Mouse (Mus musculus) midbrain, embryonic 14.5 days (tissue): ENCODE data around the gene Ctf2. TPM values are rescaled to one million over a fixed set of nuclear protein-coding genes. Genes with fewer than 3 reads are reported as not detected.

Experiments
- ATAC-seq: fragments of 200-750 bp; cut with Nextera tagmentation; 2 replicates; pipeline ENCODE4 v1.8.0; 2017; ENCODE audit warnings: moderate number of reproducible peaks, moderate library complexity; ENCODE audit not compliant: low FRiP score, low TSS enrichment
- DNase-seq: peaks from one replicate; pipeline ENCODE4 v3.0.0-alpha.2; 2015
- H3K27ac ChIP-seq: fragments of 300-500 bp; sonication (generic); replicated peaks from 2 replicates; pipeline ENCODE4 v1.5.1; 2014; ENCODE audit warnings: mild to moderate bottlenecking, low read depth, low read length, moderate library complexity
- H3K27me3 ChIP-seq: fragments of 300-500 bp; sonication (generic); 2 replicates; pipeline ENCODE4 v1.6.1; 2014; ENCODE audit warnings: low read length, control low read depth, mixed read lengths; ENCODE audit not compliant: control insufficient read depth, insufficient read depth
- H3K36me3 ChIP-seq: fragments of 300-500 bp; sonication (generic); 2 replicates; pipeline ENCODE4 v1.6.1; 2014; ENCODE audit warnings: low read length, control low read depth; ENCODE audit not compliant: control insufficient read depth, insufficient read depth
- H3K4me1 ChIP-seq: fragments of 300-500 bp; sonication (generic); 2 replicates; pipeline ENCODE4 v1.6.1; 2014; ENCODE audit warnings: mild to moderate bottlenecking, antibody characterized with exemption, low read length, control low read depth; ENCODE audit not compliant: control insufficient read depth, insufficient read depth
- H3K4me2 ChIP-seq: fragments of 300-500 bp; sonication (generic); 2 replicates; pipeline ENCODE4 v1.6.1; 2014; ENCODE audit warnings: mild to moderate bottlenecking, low read length, moderate library complexity
- H3K4me3 ChIP-seq: fragments of 300-500 bp; sonication (generic); replicated peaks from 2 replicates; pipeline ENCODE4 v1.5.1; 2014; ENCODE audit warnings: low read depth, low read length
- H3K9ac ChIP-seq: fragments of 300-500 bp; sonication (generic); replicated peaks from 2 replicates; pipeline ENCODE4 v1.6.1; 2014; ENCODE audit warnings: mild to moderate bottlenecking, low read length, moderate library complexity
- H3K9me3 ChIP-seq: fragments of 300-500 bp; sonication (generic); 2 replicates; pipeline ENCODE4 v1.6.1; 2016; ENCODE audit warnings: low read length, control low read depth, mixed read lengths; ENCODE audit not compliant: control insufficient read depth
- WGBS: fragments of 180-500 bp; shearing (Covaris S2); extraction: QIAGEN DNeasy Blood & Tissue Kit; methylation state at CpG from one replicate; pipeline ENCODE4 v1.1.7; 2014; 5-methylcytosine and 5-hydroxymethylcytosine counted together
- polyA plus RNA-seq: library from polyadenylated mRNA; unstranded; fragments of >200 nt; fragmentation: Nextera tagmentation; extraction: Ambion mirVana; gene quantifications from 2 replicates; pipeline ENCODE4 v1.2.1, GENCODE M21; 2014

Ctf2 gene
- polyA plus RNA-seq, 1 experiment from 2014 or later, result 0.12 TPM

- ATAC-seq (no peak), DNase-seq (no peak)
- WGBS, result 83% methylated on average over 17 of the region's 17 CpGs
- Histone ChIP-seq H3K4me2 (no peak overlapping the region), H3K4me1 (peaks cover 23% of the 10 kb centered on the region), H3K36me3 (peaks cover 63% of the 10 kb centered on the region), H3K27ac (no peak overlapping the region), H3K9me3 (no peaks in the 10 kb centered on the region), H3K4me3 (no peak overlapping the region), H3K9ac (no peak overlapping the region), H3K27me3 (no peaks in the 10 kb centered on the region)
These were observed 35.1 kb upstream of the Ctf2 start for GRCm38 (mm10) chr7:127766851-127767609.

- H3K36me3 ChIP-seq, result peaks cover 70% of the 10 kb centered on the region
- no peaks in the 10 kb centered on the region for H3K27me3 ChIP-seq
- H3K4me2 ChIP-seq, result no peak overlapping the region
- WGBS, result 89% methylated on average over 2 of the region's 2 CpGs
- peaks cover 22% of the 10 kb centered on the region for H3K4me1 ChIP-seq
- no peak overlapping the region for H3K9ac ChIP-seq
- ATAC-seq, result no peak
- no peak overlapping the region for H3K27ac ChIP-seq
- H3K9me3 ChIP-seq, result no peaks in the 10 kb centered on the region
- no peak for DNase-seq
- no peak overlapping the region for H3K4me3 ChIP-seq
These were observed 33.8 kb upstream of the Ctf2 start for GRCm38 (mm10) chr7:127765756-127766155.

DNA sequence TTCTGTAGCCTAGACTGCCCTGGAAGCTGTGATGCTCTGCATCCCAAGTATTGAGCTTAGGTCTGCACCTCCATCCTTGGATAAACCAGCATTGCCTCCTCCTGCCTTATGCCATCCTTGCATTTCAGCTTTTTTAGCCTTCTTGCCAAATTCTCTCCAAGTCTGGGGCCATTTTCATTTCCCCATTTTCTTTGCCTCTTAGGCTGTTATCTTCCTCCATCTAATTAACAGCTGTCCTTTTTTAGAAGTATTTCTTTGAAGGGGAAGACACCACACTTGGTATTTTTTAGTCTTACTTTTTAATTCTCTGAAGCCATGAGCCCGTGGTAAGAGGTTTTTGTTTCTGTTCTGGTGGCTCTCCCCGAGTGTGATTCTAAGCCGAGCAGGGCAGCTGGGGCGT lies 31.7 kb upstream of the Ctf2 start:
- H3K9me3 ChIP-seq, result no peaks in the 10 kb centered on the region
- 96% methylated on average over 4 of the region's 4 CpGs for WGBS
- peaks cover 5% of the 10 kb centered on the region; the same call in 1 of the 2 replicates for H3K4me1 ChIP-seq
- no peak overlapping the region for H3K9ac ChIP-seq
- H3K27ac ChIP-seq, result no peak overlapping the region
- ATAC-seq (no peak), DNase-seq (no peak)
- H3K36me3 ChIP-seq, result peaks cover 86% of the 10 kb centered on the region
- no peak overlapping the region for H3K4me2 ChIP-seq
- H3K27me3 ChIP-seq, result no peaks in the 10 kb centered on the region
- H3K4me3 ChIP-seq, result no peak overlapping the region

- no peaks in the 10 kb centered on the region for H3K4me1 ChIP-seq
- no peak overlapping the region for H3K9ac ChIP-seq
- H3K27ac ChIP-seq, result no peak overlapping the region
- no peak overlapping the region for H3K4me2 ChIP-seq
- WGBS, result 40% methylated on average over 7 of the region's 7 CpGs
- ATAC-seq (no peak), DNase-seq (peak; percentile 78)
- H3K4me3 ChIP-seq, result no peak overlapping the region
- peaks cover 87% of the 10 kb centered on the region for H3K36me3 ChIP-seq
- H3K27me3 ChIP-seq, result no peaks in the 10 kb centered on the region
- H3K9me3 ChIP-seq, result no peaks in the 10 kb centered on the region
These were observed 29.1 kb upstream of the Ctf2 start for GRCm38 (mm10) chr7:127761026-127761425.

GRCm38 (mm10) chr7:127760478-127760877 lies 28.5 kb upstream of the Ctf2 start:
- Histone ChIP-seq H3K9ac (no peak overlapping the region), H3K36me3 (peaks cover 87% of the 10 kb centered on the region), H3K27me3 (no peaks in the 10 kb centered on the region), H3K4me1 (no peaks in the 10 kb centered on the region), H3K9me3 (no peaks in the 10 kb centered on the region), H3K27ac (no peak overlapping the region), H3K4me2 (no peak overlapping the region), H3K4me3 (no peak overlapping the region)
- DNase-seq, result no peak
- ATAC-seq, result no peak
- WGBS, result 87% methylated on average over 3 of the region's 3 CpGs

- DNase-seq, result no peak
- Histone ChIP-seq H3K4me2 (no peak overlapping the region), H3K36me3 (peaks cover 87% of the 10 kb centered on the region), H3K27ac (no peak overlapping the region), H3K9me3 (no peaks in the 10 kb centered on the region), H3K4me1 (no peaks in the 10 kb centered on the region), H3K4me3 (no peak overlapping the region), H3K27me3 (no peaks in the 10 kb centered on the region), H3K9ac (no peak overlapping the region)
- no peak for ATAC-seq
- 91% methylated on average over 6 of the region's 6 CpGs for WGBS
These were observed 27.8 kb upstream of the Ctf2 start for GRCm38 (mm10) chr7:127759716-127760115.

- Histone ChIP-seq H3K4me1 (no peaks in the 10 kb centered on the region), H3K4me2 (no peak overlapping the region), H3K4me3 (no peak overlapping the region), H3K27me3 (no peaks in the 10 kb centered on the region), H3K36me3 (peaks cover 99% of the 10 kb centered on the region), H3K9ac (no peak overlapping the region), H3K27ac (no peak overlapping the region), H3K9me3 (no peaks in the 10 kb centered on the region)
- DNase-seq (no peak), ATAC-seq (no peak)
- WGBS, result 91% methylated on average over 7 of the region's 7 CpGs
These were observed 21.8 kb upstream of the Ctf2 start for GRCm38 (mm10) chr7:127753741-127754140.

DNA sequence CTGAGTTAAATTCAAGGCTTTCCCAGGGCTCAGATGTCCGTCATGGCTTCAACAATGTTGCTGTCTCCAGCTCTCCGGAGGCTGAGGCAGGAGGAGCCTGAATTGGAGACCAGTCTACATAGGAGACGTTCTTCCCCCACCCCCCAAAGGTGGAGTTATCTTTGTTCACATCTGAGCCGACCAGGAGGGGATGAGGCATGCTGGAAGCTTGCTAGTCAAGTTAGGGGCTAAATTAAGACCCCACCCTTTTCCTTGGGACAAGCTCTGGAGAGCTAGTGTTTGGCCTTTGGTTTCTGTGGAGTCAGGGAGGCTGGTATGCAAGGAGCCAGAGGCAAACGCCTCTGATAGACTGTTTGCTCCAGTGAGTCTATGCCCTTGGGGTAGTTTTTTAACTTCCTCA lies 21.2 kb upstream of the Ctf2 start:
- Histone ChIP-seq H3K36me3 (peaks cover 100% of the 10 kb centered on the region), H3K4me3 (no peak overlapping the region)
- 82% methylated on average over 5 of the region's 5 CpGs for WGBS

DNA sequence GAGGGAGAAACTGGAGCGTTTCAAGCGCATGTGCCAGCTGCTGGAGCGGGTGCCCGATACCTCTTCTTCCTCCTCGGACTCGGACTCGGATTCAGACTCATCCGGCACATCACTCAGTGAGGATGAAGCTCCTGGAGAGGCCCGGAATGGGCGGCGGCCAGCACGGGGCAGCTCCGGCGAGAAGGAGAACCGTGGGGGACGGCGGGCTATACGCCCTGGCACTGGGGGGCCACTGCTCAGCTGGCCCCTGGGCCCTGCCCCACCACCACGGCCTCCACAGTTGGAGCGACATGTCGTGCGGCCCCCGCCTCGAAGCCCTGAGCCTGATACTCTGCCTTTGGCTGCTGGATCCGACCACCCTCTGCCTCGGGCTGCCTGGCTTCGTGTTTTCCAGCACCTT lies 20.1 kb upstream of the Ctf2 start:
- WGBS, result 93% methylated on average over 27 of the region's 27 CpGs

More for the DNA sequence above, 21.2 kb upstream of the Ctf2 start:
- DNase-seq (no peak), ATAC-seq (no peak)
- no peak overlapping the region for H3K4me2 ChIP-seq
- no peak overlapping the region for H3K27ac ChIP-seq
- no peak overlapping the region for H3K9ac ChIP-seq
- peaks cover under 1% of the 10 kb centered on the region for H3K4me1 ChIP-seq
- no peaks in the 10 kb centered on the region for H3K9me3 ChIP-seq
- no peaks in the 10 kb centered on the region for H3K27me3 ChIP-seq

More for the DNA sequence above, 20.1 kb upstream of the Ctf2 start:
- Histone ChIP-seq H3K9me3 (no peaks in the 10 kb centered on the region), H3K4me2 (no peak overlapping the region), H3K9ac (0 out of 2 replicates have a peak overlapping the region, but pooled peaks have one; percentile 20), H3K4me3 (no peak overlapping the region), H3K27me3 (no peaks in the 10 kb centered on the region), H3K4me1 (peaks cover 12% of the 10 kb centered on the region), H3K36me3 (peaks cover 93% of the 10 kb centered on the region), H3K27ac (no peak overlapping the region)
- DNase-seq, result no peak
- no peak for ATAC-seq
